Mouse (Mus musculus): ENCODE results near the gene Asic2. TPM values are rescaled to one million over a fixed set of nuclear protein-coding genes. Genes with fewer than 3 reads are reported as not detected.

Gene Asic2
- total RNA-seq, 2 experiments from 2014 or later, result 2.6 to 4.8 TPM

DNA sequence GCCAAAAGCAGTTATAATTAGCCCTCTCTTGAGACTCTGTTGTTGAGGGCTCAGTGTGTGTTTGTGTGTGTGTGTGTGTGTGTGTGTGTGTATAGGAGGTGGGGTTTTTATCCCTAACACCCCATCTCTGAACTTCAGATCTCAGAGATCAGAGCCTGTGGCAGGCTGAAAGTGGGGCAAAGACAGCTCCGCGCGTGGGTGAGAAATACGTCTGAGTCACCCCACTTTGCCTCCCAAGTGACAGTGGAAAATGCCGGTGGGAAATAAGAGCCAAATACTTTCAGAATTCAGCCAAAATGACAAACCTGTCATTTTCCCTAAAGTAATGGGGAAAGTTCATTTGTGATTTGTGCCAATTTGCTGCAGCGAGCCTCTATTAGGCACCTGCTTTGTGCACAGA lies 779.2 kb downstream of the Asic2 start:
- no peak for DNase-seq

GRCm38 (mm10) chr11:81187851-81188250 lies 780.4 kb downstream of the Asic2 start:
- DNase-seq, result no peak

GRCm38 (mm10) chr11:81184721-81185120 lies 783.5 kb downstream of the Asic2 start:
- DNase-seq, result no peak

GRCm38 (mm10) chr11:81164890-81165289 lies 803.4 kb downstream of the Asic2 start:
- DNase-seq, result no peak

DNA sequence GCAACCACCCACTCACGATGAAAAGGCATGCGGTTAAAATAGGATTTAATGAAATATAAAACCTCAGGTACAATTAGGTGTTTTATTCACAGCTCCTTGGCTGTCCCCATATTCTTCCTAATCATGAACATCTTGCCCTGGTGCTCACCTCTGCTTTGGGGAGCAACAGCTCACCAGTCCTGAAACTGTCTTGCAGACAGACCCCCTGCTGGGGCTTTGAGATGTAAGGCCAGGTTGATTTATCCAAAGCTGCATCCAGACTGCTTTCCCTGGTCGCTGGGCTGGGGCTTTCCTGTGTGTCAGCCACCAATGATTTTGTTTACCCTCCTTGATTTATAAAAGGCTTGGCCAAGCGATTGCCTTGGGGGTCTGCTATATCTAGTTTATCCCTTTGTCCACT lies 805.2 kb downstream of the Asic2 start:
- DNase-seq, result no peak

DNA sequence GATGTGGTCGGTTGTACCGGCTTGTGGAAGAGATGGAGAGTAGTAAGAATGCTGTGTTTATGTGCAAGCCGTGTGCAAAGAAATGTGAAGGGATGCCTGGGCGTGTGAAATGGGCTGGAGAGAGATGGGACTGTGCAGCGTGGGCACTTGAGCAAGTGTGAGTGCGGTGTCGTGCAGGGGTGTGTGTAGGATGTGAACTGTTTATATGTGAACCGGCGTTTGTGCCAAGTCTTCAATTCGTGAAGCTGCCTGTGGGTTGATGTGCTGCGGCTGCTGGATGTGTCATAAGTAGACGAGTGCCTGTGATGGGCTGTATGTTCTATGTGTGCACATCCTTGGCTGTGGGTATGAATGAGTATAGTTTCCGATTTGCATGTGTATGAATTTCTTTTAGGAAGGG lies 814.4 kb downstream of the Asic2 start:
- DNase-seq, result no peak

DNA sequence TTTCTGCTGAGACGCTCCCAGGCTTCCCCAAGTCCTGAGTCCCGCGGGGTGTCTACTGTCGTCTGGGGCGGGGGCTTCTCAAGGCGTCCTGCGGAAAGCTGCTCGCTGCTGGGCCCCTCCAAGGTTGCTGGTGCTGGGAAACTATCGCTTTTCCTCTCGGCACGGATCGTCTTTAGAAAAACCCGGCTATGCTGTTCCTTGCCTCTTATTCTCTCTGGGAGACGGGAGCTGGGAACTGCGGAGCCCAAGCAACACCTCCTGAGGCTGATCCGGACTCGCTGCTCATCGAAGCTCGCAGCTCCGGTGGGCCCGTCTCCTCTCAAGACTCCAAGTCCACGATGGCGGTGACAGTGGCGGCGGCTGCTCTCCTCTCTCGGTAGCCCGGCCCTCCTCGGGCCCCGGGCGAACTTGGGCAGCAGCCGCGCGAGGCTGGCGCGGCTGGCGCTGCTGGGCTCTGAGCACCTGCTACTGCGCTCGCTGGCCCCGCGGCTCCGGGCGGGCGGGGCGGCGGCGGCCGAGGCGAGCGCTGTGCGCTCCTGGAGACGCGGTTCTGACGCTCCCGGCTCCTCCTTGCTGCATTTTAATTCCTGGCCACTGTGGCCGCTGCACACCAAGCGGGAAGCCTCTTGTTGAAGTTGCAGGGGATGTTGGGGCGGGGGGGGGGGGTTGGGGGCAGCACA lies 815.0 kb downstream of the Asic2 start:
- DNase-seq, result peak; percentile 59

- peak; percentile 48 for DNase-seq
Observed at GRCm38 (mm10) chr11:81152460-81153160, 815.6 kb downstream of the Asic2 start.

- peak; percentile 56 for DNase-seq
Observed at GRCm38 (mm10) chr11:81152021-81152385, 816.3 kb downstream of the Asic2 start.

DNA sequence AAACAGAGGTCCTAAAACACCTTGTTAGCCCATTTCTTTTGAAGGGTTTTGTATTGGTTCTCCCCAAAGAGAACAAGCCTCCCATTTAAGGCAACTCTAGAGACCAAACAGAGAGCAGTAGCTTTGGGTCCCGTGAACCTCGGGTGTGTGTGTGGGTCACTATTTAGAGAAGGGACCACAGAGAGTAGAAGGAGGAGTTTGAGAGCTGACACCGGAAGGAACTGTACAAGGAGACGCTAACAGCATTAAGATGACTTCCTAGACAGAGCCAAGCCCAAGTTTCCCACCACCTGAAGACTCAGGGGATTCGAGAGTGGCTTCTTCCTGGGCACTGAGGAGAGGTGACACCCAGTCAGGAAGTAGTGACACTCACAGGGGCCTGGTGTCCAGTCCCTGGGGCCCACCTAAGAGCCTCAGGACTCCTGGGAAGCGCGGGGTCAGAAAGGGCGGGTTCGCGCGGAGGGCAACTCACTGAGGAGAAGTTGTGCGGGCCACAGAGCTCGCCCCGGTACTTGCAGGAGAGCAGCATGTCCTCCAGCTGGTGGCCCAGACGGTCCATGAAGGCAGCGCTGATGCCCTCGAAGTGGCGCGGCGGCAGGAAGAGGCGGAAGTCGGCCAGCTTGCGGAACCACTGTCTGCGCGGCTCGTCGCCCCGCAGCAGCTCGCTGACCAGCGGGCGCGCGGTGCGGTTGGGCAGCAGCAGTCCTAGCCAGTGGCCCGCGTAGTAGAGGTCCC lies 816.8 kb downstream of the Asic2 start:
- DNase-seq, result peak; percentile 18

DNA sequence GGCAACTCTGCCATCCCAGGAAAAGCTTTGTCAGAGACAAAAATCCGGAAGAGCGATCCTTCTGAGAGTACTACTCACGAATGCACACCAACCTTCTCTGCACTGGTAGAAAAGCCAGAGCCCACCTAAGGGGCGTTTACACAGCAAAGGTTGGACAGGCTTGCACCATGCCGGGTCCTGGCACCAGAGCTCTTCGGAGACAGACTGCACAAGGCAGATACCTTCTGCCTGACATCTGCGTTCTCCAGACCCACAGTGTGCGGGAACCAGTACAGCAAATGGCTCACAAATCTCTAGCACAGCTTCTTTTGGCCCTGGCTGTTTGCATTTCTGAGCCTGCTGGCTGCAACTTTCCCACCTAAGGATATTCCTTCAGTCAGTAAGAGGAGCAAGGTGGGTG lies 817.6 kb downstream of the Asic2 start:
- no peak for DNase-seq

GRCm38 (mm10) chr11:81148423-81148822 lies 819.8 kb downstream of the Asic2 start:
- DNase-seq, result no peak

- DNase-seq, result no peak
Observed at GRCm38 (mm10) chr11:81146574-81147157, 821.6 kb downstream of the Asic2 start.

DNA sequence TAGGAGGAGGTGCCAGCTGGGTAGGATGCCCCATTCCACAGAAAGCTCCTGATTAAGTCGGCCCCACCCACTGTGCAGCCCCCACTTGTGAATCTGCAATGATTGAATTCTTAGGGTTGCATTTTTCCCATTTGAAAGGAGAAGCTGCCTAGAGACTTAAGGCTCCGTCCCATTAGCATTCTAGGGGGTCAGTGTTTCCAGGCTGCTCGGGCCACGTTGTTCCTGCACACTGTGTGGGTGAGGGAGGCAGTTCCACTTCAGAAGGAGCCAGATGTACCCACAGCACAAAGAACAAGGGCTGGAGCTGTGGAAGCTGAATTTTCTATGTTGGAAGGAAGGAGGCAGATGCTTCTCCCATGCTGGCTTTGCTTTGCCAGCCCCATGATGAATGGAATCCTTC lies 833.1 kb downstream of the Asic2 start:
- no peak for DNase-seq

DNA sequence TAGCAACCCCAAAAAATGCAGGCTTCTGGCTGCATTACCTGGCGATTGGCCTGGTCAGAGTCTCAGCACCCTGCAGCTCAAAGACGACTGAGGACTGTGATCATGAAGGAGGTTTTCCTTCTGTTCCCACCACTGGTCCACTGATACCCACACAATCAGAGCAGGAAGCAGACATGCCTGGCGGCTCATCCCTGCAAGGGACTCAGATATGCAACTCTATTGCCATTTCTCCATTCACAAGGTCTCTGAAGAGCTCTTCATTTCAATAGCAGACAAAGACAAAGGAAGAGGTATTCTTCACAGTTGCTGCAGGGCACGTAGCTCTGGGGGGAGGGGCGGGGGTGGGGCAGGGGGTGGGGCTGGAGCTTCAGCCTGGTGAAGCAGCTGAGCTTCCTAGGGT lies 834.3 kb downstream of the Asic2 start:
- no peak for DNase-seq

GRCm38 (mm10) chr11:81132669-81133068 lies 835.6 kb downstream of the Asic2 start:
- no peak for DNase-seq

DNA sequence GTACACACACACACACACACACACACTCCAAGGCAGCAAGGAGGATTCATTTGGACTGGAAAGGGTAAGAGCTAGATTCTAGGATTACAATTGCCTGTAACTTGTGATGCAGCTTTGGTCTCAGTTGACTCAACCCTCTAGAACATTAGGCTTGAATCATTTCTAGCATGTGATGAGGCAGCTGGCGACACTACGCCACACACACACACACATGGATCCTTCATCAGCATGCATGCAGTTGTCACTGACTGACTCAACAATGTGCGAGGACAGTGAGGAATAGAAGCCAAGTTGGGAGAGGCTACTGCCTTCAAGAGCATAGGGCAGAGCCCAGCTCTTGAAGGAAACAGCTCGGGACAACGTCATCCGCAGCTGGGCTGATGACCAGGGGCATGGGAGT lies 843.9 kb downstream of the Asic2 start:
- no peak for DNase-seq

DNA sequence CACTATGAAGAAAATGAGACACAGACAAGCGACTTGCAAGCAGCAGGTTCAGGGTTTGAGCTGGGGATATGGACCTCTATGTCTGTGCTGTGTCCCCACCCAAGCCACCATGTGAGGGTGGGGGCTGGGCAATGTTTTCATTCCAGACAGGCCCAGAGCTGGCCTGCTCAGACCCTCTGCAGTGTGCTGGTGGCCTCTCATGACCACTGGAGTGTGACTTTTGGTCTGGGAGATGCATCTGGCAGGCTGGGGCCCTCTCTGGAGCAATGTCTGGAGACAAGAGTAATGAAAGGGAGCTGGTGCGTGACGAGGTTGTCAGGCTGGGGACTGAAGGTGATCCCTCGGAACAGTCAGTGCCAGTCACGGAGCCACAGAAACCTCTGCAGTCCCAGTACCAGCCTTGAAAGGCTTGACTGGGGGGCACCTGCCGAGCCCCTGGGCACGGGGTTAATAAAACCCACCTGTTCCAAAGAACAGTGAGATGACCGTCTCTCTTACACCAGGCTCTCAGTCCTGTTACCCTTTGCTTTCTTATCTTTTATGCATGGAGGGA lies 848.2 kb downstream of the Asic2 start:
- no peak for DNase-seq

- no peak for DNase-seq
Observed at GRCm38 (mm10) chr11:81118055-81118454, 850.2 kb downstream of the Asic2 start.

GRCm38 (mm10) chr11:81115666-81116065 lies 852.6 kb downstream of the Asic2 start:
- DNase-seq, result peak; percentile 85

DNA sequence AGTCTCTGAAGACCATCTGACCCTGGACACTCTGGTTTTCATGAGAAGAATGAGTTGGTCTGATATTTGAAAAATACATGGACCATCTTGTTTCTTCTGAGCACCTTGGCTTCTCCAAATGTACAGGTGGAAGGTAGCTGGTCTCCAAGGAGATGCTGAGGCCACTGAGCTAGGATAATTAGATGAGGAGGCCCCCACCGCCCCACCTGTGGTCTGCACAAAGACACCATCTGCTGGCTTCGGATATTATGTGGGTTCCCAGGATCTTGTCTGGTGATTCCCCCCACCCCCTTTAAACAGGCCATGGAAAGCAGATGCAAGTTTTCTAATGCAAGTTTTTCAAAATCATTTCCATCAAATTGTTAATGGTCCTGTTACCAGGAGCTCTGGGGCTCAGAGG lies 856.6 kb downstream of the Asic2 start:
- no peak for DNase-seq

DNA sequence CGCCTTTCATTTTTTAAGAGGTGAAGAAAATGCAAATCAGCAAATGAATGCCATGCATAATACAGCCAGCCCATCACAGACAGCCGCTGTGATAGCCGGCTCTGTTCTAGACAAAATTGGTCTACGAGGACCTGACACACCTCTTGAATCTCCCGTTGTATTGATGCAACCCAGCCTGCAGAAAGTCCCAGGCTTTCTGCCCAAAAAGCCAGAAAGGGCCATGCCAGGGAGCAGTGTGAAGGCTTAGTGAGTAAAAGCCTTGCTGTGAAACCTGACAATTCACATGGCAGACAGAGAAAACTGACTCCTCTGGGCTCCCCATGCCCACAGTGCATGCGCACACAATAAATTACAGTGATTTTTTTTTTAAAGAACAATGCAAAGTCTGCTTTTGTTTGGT lies 858.2 kb downstream of the Asic2 start:
- no peak for DNase-seq

GRCm38 (mm10) chr11:81106949-81107348 lies 861.3 kb downstream of the Asic2 start:
- no peak for DNase-seq

All from adrenal gland, postnatal 10 days (tissue).